Mouse (Mus musculus) fat pad, adult 2 months (tissue): ENCODE results near the gene Nrxn2.

Experiments used
- DNase-seq: peaks from one replicate; pipeline ENCODE4 v3.0.0-alpha.2; 2011; ENCODE audit warnings: low read depth, low spot score; ENCODE audit errors: extremely low read depth

Nrxn2 gene

DNA sequence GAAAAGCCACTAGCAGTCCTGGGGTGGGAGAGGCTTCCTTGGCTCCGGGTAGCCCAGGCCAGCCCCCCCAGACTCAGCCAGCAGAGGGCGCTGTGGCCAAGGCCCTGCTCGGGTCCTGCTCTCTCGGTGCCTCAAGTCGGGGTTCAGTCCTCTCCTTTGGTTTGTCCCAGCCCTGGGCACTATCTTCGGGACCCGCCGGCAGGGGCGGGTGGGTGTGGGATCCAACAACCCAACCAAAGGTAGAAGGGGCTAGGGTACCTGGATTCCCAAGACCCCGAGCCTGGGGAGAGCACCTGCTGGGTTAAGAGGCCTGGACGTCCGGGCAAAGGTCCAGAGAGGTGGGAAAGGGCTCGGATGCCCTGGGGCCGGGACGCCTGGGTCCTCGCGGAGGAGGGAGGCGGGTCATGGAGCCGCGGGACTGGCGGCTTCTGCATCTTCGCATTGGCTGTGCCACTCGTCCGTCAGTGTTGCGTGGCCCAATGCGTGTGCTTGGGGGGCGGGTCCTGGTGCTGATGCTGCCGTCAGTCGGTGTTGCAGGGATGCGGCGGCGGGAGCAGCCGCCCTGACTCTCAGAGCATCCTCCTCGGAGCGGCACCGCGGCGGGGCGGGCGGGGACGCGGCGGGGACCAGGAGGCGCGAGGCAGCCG, at the start of gene Nrxn2:
TSS of gene Nrxn2 (plus strand) at position 499 of the 647 bp plus-strand sequence.
- no peak for DNase-seq

GRCm38 (mm10) chr19:6370175-6370574, 48.4 kb upstream of the Nrxn2 start:
- no peak for DNase-seq

DNA sequence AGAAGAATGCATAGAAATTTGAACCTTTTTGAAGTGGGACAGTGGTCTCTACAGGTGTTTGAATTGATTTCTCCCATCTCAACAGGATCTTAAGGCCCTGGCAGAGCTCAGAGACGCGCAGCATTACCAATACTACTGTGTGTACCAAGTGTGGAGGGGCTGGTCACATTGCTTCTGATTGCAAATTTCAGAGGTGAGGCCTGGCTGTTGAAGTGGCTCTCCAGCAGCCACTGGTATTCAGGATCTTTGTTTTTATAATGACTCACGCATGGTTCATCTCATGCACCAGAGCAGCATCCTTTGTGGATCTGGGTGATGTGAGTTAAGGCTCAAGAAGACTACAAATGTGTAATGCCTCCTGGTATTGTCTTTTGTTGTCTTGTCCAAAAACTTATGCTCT, 46.1 kb upstream of the Nrxn2 start:
- no peak for DNase-seq

DNA sequence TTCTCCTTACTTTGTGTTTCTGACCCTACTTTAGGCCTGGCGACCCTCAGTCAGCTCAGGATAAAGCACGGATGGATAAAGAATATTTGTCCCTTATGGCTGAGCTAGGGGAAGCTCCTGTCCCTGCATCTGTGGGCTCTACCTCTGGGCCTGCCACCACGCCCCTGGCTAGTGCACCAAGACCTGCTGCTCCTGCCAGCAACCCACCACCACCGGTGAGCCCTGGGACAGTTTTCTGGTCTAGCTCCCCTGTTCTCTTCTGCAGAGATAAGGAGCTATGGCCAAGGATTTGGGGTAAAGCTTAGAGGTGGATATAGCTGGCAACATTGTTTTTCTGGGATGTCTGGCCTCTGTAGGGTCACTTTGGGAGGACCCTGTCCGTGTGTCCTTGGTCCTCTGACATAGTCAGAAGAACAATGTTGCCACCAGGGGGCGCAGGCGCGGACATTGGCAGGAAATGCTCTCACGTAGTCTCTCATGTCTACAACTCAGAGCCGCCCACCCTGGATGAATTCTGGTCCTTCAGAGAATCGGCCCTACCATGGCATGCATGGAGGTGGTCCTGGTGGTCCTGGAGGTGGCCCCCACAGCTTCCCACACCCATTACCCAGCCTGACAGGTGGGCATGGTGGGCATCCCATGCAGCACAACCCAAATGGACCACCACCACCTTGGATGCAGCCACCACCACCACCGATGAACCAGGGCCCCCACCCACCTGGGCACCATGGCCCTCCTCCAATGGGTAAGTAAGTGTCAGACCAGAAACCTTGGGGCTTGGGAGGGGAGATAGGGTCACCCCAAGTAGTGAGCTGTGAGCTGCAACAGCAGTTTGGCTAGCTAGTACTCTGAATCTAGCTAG, 44.8 kb upstream of the Nrxn2 start:
- no peak for DNase-seq

- no peak for DNase-seq
These were observed 44.0 kb upstream of the Nrxn2 start for GRCm38 (mm10) chr19:6374571-6374970.

GRCm38 (mm10) chr19:6375423-6376254, 42.9 kb upstream of the Nrxn2 start:
- DNase-seq, result no peak

GRCm38 (mm10) chr19:6376255-6376564, 42.3 kb upstream of the Nrxn2 start:
- no peak for DNase-seq

GRCm38 (mm10) chr19:6376643-6377042, 41.9 kb upstream of the Nrxn2 start:
- no peak for DNase-seq

- no peak for DNase-seq
These were observed 41.0 kb upstream of the Nrxn2 start for GRCm38 (mm10) chr19:6377327-6378040.

DNA sequence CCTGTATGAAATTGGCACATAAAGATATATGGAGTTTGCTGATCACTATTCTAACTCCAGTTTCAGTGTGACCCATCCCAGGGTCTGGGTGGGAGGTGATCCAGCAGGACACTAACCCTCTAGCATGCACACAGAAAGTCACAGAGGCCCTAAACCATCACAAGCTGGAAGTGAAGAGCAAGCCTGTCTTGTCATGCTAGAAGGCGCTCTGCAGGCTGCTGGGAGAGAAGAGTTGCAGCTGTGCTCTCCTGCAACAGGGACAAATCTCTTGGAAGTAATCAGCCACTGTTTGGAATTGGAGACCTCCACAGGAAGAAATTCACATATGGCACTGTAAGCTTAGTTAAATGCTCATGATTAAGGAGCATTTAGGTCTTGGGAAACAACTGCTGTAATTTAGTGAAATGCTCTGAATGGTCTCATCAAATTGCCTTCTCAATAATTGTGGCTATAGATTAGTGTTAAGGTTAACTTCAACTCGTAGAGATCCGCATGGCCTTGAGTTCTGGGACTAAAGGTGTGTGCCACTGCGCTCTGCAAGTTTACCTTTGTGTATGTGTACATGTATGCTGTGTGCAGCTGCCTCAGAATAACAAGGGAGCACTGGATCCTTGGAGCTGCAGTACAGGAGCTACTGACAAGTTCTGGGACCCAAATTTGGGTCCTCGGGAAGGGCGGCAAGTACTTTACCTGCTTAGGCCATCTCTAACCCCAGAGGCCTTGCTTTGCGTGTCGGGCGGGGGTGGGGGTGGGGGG, 37.9 kb upstream of the Nrxn2 start:
- DNase-seq, result no peak

GRCm38 (mm10) chr19:6381238-6381637, 37.3 kb upstream of the Nrxn2 start:
- no peak for DNase-seq

- no peak for DNase-seq
These were observed 36.1 kb upstream of the Nrxn2 start for GRCm38 (mm10) chr19:6382323-6382924.

DNA sequence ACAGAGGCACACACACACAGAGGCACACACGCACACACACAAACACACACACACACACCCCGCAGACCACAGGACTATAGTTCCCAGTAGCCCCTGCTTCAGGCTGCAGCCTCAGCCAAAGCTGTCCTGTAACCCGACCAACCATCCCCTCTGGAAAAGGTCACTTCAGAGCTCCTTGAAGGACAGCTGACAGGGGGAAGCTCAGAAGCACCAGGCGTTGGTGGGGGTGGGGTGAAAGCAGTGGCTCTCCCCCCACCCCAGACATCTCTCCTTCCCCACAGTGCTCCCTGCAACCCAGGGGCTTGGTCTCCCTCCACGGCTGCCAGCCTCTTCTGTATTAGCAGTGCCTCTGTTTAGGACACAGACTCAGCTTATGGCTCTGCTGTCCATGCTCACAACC, 35.1 kb upstream of the Nrxn2 start:
- no peak for DNase-seq

DNA sequence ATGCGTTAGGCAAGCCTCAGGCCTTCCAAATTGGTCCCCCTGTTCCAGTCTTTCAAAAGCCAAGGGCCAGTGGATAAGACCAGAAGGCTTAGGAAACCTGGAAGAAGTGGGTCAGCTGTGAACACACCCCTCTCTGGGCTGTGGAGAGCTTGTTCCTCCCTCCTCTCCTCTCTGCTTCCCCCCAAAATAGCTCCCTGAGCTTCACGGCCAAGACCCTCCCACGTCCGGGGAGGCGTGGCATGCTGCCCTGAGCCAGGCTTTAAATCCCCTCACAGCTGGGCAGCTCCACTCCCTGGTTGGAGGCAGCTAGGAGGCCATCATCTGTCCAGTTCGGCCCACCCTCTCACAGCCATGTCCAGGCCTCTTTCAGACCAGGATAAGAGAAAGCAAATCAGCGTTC, 34.4 kb upstream of the Nrxn2 start, which contains the start of gene Pygm:
TSS of gene Pygm (plus strand) at position 272 of the 400 bp plus-strand sequence.
- DNase-seq, result no peak

DNA sequence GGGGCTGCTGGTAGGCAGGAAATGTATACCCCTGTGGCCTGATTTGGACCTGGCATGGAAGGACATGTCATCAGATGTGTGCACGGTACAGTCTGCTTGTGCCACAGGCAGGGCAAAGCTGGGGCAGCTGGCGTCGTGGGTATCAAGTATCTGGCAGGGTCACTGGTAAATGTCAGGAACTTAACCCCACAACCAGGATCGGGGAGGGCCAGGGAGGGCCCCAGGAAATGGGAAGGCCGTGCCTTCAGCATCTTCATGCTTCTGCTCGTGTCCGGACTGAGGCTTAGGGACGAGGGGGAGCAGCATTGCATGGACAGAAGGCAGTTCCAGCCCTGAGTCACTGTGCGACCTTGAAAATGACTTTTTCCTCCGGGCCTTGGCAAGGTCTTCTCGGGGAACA, 33.6 kb upstream of the Nrxn2 start:
- DNase-seq, result no peak

- no peak for DNase-seq
These were observed 33.1 kb upstream of the Nrxn2 start for GRCm38 (mm10) chr19:6385419-6385818.

DNA sequence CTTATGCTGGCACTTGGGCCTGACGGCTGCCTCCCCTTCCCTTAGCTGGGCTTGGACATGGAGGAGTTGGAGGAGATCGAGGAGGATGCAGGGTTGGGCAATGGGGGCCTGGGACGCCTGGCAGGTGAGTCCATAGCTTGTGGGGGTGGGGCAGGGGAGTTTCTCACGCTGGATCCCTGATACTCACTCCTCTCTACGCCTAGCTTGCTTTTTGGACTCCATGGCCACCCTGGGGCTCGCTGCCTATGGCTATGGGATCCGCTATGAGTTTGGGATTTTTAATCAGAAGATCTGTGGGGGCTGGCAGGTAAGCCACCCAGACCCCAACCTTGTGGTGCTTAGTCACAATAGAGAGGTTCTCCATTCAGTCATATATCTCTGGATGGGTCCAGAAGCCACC, 32.7 kb upstream of the Nrxn2 start:
- DNase-seq, result no peak

GRCm38 (mm10) chr19:6386234-6386633, 32.3 kb upstream of the Nrxn2 start:
- DNase-seq, result no peak

- no peak for DNase-seq
These were observed 30.5 kb upstream of the Nrxn2 start for GRCm38 (mm10) chr19:6388006-6388405.

DNA sequence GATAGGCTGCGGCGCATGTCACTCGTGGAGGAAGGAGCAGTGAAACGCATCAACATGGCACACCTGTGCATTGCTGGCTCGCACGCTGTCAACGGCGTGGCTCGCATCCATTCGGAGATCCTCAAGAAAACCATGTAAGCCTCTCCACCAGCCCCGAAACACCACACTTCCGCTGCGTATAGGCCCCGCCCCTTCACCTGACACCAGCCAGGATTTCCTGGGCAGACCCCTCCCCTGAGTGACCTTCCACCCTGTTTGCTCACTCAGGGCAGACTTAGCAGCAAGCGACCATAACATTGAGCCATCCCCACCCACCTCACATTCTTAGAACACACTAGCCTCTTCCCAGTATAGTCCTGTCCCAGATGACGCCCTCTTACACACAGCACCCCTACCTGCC, 28.7 kb upstream of the Nrxn2 start:
- no peak for DNase-seq
